ENCODE assay signal across 8 mouse cellular contexts in genomic region chr16:17144339-17144738, GRCm38 (mm10). TPM values are rescaled to one million over a fixed set of nuclear protein-coding genes. Genes with fewer than 3 reads are reported as not detected.
DNase-seq lines count a peak whose midpoint lies in the region; ATAC-seq and TF ChIP-seq lines count a peak whose summit lies in the region.
"Had no signal": no experiment of that assay in that cellular context is flagged by ENCODE, and none has a peak within 500 bp of the region (broad histone marks: within the 10 kb centered on the region; RNA-seq: fewer than 3 reads in every experiment).

Ydjc (plus strand) TSS chr16:17144621.

- no peaks in the 10 kb centered on the region for H3K9me3 ChIP-seq in ES-Bruce4 (replicated peaks; ENCODE audit: control insufficient read depth, insufficient read depth, low read length, poor library complexity, severe bottlenecking)
- H3K9me3 ChIP-seq in liver, embryonic 12.5 days (replicated peaks) = no peaks in the 10 kb centered on the region
- H3K9me3 ChIP-seq in heart, embryonic 11.5 days (replicated peaks; ENCODE audit: control insufficient read depth, low read length) = no peaks in the 10 kb centered on the region
- H3K9me3 ChIP-seq: embryonic facial prominence, embryonic 12.5 days had no signal

- peak; percentile 57 for DNase-seq in 416B (ENCODE audit: low read depth)
- no peak for DNase-seq in yolk sac, embryonic 10.5 days (ENCODE audit: low spot score)
- no peak for DNase-seq in right cerebral cortex, postnatal 36 days (ENCODE audit: low spot score in 2 of 2)

- H3K4me2 ChIP-seq in liver, embryonic 12.5 days = no peak within 1 kb of the TSS
- H3K4me2 ChIP-seq in heart, embryonic 11.5 days = no peak within 1 kb of the TSS
- H3K4me2 ChIP-seq: embryonic facial prominence, embryonic 12.5 days had no signal

- H3K4me1 ChIP-seq in ES-Bruce4 (ENCODE audit: control insufficient read depth, insufficient read depth, low read length) = no peaks in the 10 kb centered on the region
- peaks cover 27% of the 10 kb centered on the region for H3K4me1 ChIP-seq in liver, embryonic 12.5 days
- H3K4me1 ChIP-seq in heart, embryonic 11.5 days (ENCODE audit: control insufficient read depth, insufficient read depth, low read length) = peaks cover 11% of the 10 kb centered on the region

- no peaks in the 10 kb centered on the region for H3K36me3 ChIP-seq in ES-Bruce4 (ENCODE audit: control insufficient read depth, insufficient read depth, low read length, poor library complexity, severe bottlenecking)
- H3K36me3 ChIP-seq in liver, embryonic 12.5 days = no peaks in the 10 kb centered on the region
- H3K36me3 ChIP-seq in heart, embryonic 11.5 days (ENCODE audit: control insufficient read depth, insufficient read depth, low read length) = no peaks in the 10 kb centered on the region
- H3K36me3 ChIP-seq: embryonic facial prominence, embryonic 12.5 days had no signal

- peak within 1 kb of the TSS; percentile 34 for H3K27ac ChIP-seq in ES-Bruce4 (ENCODE audit: insufficient read depth, low read length)
- H3K27ac ChIP-seq in liver, embryonic 12.5 days = no peak within 1 kb of the TSS
- no peak within 1 kb of the TSS for H3K27ac ChIP-seq in heart, embryonic 11.5 days (ENCODE audit: low read depth, low read length)
- H3K27ac ChIP-seq: embryonic facial prominence, embryonic 12.5 days had no signal

- TF ChIP-seq POLR2A in ES-Bruce4 (IDR thresholded peaks at IDR 0.05; ENCODE audit: insufficient read depth, low read length) = no peak

- no peak within 1 kb of the TSS for H3K9ac ChIP-seq in ES-Bruce4 (ENCODE audit: low read depth, poor library complexity, severe bottlenecking)
- no peak within 1 kb of the TSS for H3K9ac ChIP-seq in liver, embryonic 12.5 days
- H3K9ac ChIP-seq in heart, embryonic 11.5 days (ENCODE audit: low read depth, low read length) = no peak within 1 kb of the TSS
- H3K9ac ChIP-seq: embryonic facial prominence, embryonic 12.5 days had no signal

- WGBS in liver, embryonic 12.5 days (ENCODE audit: insufficient replicate concordance) = 25% methylated on average over 7 of the region's 7 CpGs
- 18% methylated on average over 7 of the region's 7 CpGs for WGBS in heart, embryonic 11.5 days (ENCODE audit: insufficient replicate concordance)

- peak in 1 of 2 experiments; percentile 19; a peak in 1 of 4 replicates for ATAC-seq in hematopoietic stem cell, adult 5-6 weeks (replicated peaks in 1 of 2; ENCODE audit: insufficient read depth in 1 of 2, low FRiP score in 2 of 2, low TSS enrichment in 1 of 2, low read depth in 1 of 2, poor library complexity in 2 of 2, severe bottlenecking in 2 of 2)
- peak; percentile 36; the same call in 1 of the 2 replicates for ATAC-seq in liver, embryonic 12.5 days
- no peak for ATAC-seq in heart, embryonic 11.5 days (replicated peaks; ENCODE audit: insufficient number of reproducible peaks, low FRiP score, low TSS enrichment)

- TF ChIP-seq CTCF in ES-Bruce4 (IDR thresholded peaks at IDR 0.05; ENCODE audit: low read depth, low read length) = no peak

- no peaks in the 10 kb centered on the region for H3K27me3 ChIP-seq in ES-Bruce4 (ENCODE audit: control insufficient read depth, insufficient read depth, low read length, poor library complexity, severe bottlenecking)
- H3K27me3 ChIP-seq in liver, embryonic 12.5 days (replicated peaks) = peaks cover 4% of the 10 kb centered on the region; the same call in 1 of the 2 replicates
- H3K27me3 ChIP-seq in heart, embryonic 11.5 days (ENCODE audit: control insufficient read depth, insufficient read depth, low read length) = peaks cover 3% of the 10 kb centered on the region; the same call in 1 of the 2 replicates

- no peak for TF ChIP-seq EP300 in ES-Bruce4 (IDR thresholded peaks at IDR 0.05; ENCODE audit: insufficient read depth, low read depth, low read length)

- H3K4me3 ChIP-seq in ES-Bruce4 (ENCODE audit: low read depth, low read length) = peak within 1 kb of the TSS; percentile 4; the same call in 1 of the 2 replicates
- H3K4me3 ChIP-seq in liver, embryonic 12.5 days = no peak within 1 kb of the TSS
- no peak within 1 kb of the TSS for H3K4me3 ChIP-seq in heart, embryonic 11.5 days (ENCODE audit: low read depth, low read length)
- H3K4me3 ChIP-seq: embryonic facial prominence, embryonic 12.5 days had no signal

RNA-seq across cellular contexts. Expression of gene Ydjc, which starts in this region (rescaled TPM):
- 15.3 and 15.5 TPM in 2 replicates for polyA plus RNA-seq in ES-Bruce4 (2011; ENCODE audit: insufficient read depth, insufficient read length, low read depth, missing spikeins)
- total RNA-seq in hematopoietic stem cell, adult 5-6 weeks (2017) = 16.1 and 16.8 TPM in 2 replicates
- polyA plus RNA-seq in liver, embryonic 12.5 days (2016; fragmentation: Nextera tagmentation; extraction: Ambion mirVana) = 18.5 and 18.8 TPM in 2 replicates
- polyA plus RNA-seq in heart, embryonic 11.5 days (2014; fragmentation: Nextera tagmentation; extraction: Ambion mirVana) = 4.6 and 5.8 TPM in 2 replicates
